Mouse (Mus musculus): ENCODE measurements at regions not wholly inside any gene's neighbourhood (a gene's known extent, or its start where the extent isn't known, plus 50 kb on each side); places are given as distances from the start of the nearest gene placed in this dataset.

GRCm38 (mm10) chr8:116837991-116838390 is 83.3 kb downstream of the Cmc2 start:
- ATAC-seq = no peak
- H3K9me3 ChIP-seq = no peaks in the 10 kb centered on the region
- no peaks in the 10 kb centered on the region for H3K4me1 ChIP-seq (replicated peaks)
- no peaks in the 10 kb centered on the region for H3K27me3 ChIP-seq (replicated peaks)
- no peak overlapping the region for H3K9ac ChIP-seq
- no peak overlapping the region for H3K4me3 ChIP-seq (replicated peaks)
- no peaks in the 10 kb centered on the region for H3K36me3 ChIP-seq
- 60% methylated on average over 2 of the region's 2 CpGs for WGBS
- no peak overlapping the region for H3K4me2 ChIP-seq (replicated peaks)
- H3K27ac ChIP-seq = no peak overlapping the region

GRCm38 (mm10) chr8:116832181-116832580 is 89.1 kb downstream of the Cmc2 start:
- Histone ChIP-seq H3K27me3 (replicated peaks) (no peaks in the 10 kb centered on the region), H3K4me3 (replicated peaks) (no peak overlapping the region), H3K9ac (no peak overlapping the region), H3K4me2 (replicated peaks) (no peak overlapping the region), H3K9me3 (no peaks in the 10 kb centered on the region), H3K36me3 (no peaks in the 10 kb centered on the region), H3K27ac (no peak overlapping the region), H3K4me1 (replicated peaks) (no peaks in the 10 kb centered on the region)
- 49% methylated on average over 2 of the region's 2 CpGs for WGBS
- ATAC-seq = peak; percentile 66

- no peak overlapping the region for H3K27ac ChIP-seq
- H3K4me2 ChIP-seq (replicated peaks) = no peak overlapping the region
- no peaks in the 10 kb centered on the region for H3K36me3 ChIP-seq
- no peak for ATAC-seq
- H3K9me3 ChIP-seq = no peaks in the 10 kb centered on the region
- 85% methylated on average over 3 of the region's 3 CpGs for WGBS
- H3K4me3 ChIP-seq (replicated peaks) = no peak overlapping the region
- H3K27me3 ChIP-seq (replicated peaks) = no peaks in the 10 kb centered on the region
- no peaks in the 10 kb centered on the region for H3K4me1 ChIP-seq (replicated peaks)
- H3K9ac ChIP-seq = no peak overlapping the region
Measured at GRCm38 (mm10) chr8:116829631-116830030, 91.6 kb downstream of the Cmc2 start.

GRCm38 (mm10) chr8:116828220-116828619 is 93.0 kb downstream of the Cmc2 start:
- 55% methylated on average over 8 of the region's 8 CpGs for WGBS
- Histone ChIP-seq H3K4me1 (replicated peaks) (no peaks in the 10 kb centered on the region), H3K9me3 (no peaks in the 10 kb centered on the region), H3K27me3 (replicated peaks) (no peaks in the 10 kb centered on the region), H3K4me3 (replicated peaks) (no peak overlapping the region), H3K27ac (no peak overlapping the region), H3K4me2 (replicated peaks) (no peak overlapping the region), H3K9ac (no peak overlapping the region), H3K36me3 (no peaks in the 10 kb centered on the region)
- no peak for ATAC-seq

GRCm38 (mm10) chr8:116827141-116827540 is 94.1 kb downstream of the Cmc2 start:
- ATAC-seq = no peak
- H3K4me2 ChIP-seq (replicated peaks) = no peak overlapping the region
- H3K4me3 ChIP-seq (replicated peaks) = no peak overlapping the region
- no peak overlapping the region for H3K9ac ChIP-seq
- no peaks in the 10 kb centered on the region for H3K27me3 ChIP-seq (replicated peaks)
- 99% methylated on average over 13 of the region's 13 CpGs for WGBS
- no peaks in the 10 kb centered on the region for H3K36me3 ChIP-seq
- H3K9me3 ChIP-seq = no peaks in the 10 kb centered on the region
- no peak overlapping the region for H3K27ac ChIP-seq
- H3K4me1 ChIP-seq (replicated peaks) = no peaks in the 10 kb centered on the region

- Histone ChIP-seq H3K27me3 (replicated peaks) (no peaks in the 10 kb centered on the region), H3K9me3 (no peaks in the 10 kb centered on the region), H3K27ac (peak overlapping the region; percentile 40; the same call in 1 of the 2 replicates), H3K9ac (no peak overlapping the region), H3K36me3 (no peaks in the 10 kb centered on the region), H3K4me2 (replicated peaks) (no peak overlapping the region), H3K4me1 (replicated peaks) (0 out of 2 replicates have a peak, but pooled peaks cover 3% of the 10 kb centered on the region), H3K4me3 (replicated peaks) (no peak overlapping the region)
- WGBS = 35% methylated on average over 10 of the region's 10 CpGs
- ATAC-seq = peak; percentile 34; the same call in 1 of the 2 replicates
Measured at GRCm38 (mm10) chr8:116814118-116814851, 81.5 kb upstream of the Cdyl2 start.

GRCm38 (mm10) chr8:116801313-116801712 is 68.5 kb upstream of the Cdyl2 start:
- no peak overlapping the region for H3K4me3 ChIP-seq (replicated peaks)
- H3K9ac ChIP-seq = no peak overlapping the region
- 95% methylated on average over 32 of the region's 32 CpGs for WGBS
- no peaks in the 10 kb centered on the region for H3K9me3 ChIP-seq
- no peaks in the 10 kb centered on the region for H3K27me3 ChIP-seq (replicated peaks)
- H3K4me1 ChIP-seq (replicated peaks) = no peaks in the 10 kb centered on the region
- no peak overlapping the region for H3K27ac ChIP-seq
- ATAC-seq = no peak
- no peaks in the 10 kb centered on the region for H3K36me3 ChIP-seq
- H3K4me2 ChIP-seq (replicated peaks) = no peak overlapping the region

GRCm38 (mm10) chr8:116800636-116801035 is 67.8 kb upstream of the Cdyl2 start:
- no peak for ATAC-seq
- H3K9ac ChIP-seq = no peak overlapping the region

GRCm38 (mm10) chr8:116798981-116799380 is 66.2 kb upstream of the Cdyl2 start:
- no peaks in the 10 kb centered on the region for H3K36me3 ChIP-seq
- H3K27ac ChIP-seq = no peak overlapping the region
- no peak for ATAC-seq
- WGBS = 89% methylated on average over 4 of the region's 4 CpGs
- no peak overlapping the region for H3K4me2 ChIP-seq (replicated peaks)
- H3K4me1 ChIP-seq (replicated peaks) = no peaks in the 10 kb centered on the region
- no peak overlapping the region for H3K4me3 ChIP-seq (replicated peaks)
- H3K9ac ChIP-seq = no peak overlapping the region
- H3K27me3 ChIP-seq (replicated peaks) = no peaks in the 10 kb centered on the region
- H3K9me3 ChIP-seq = no peaks in the 10 kb centered on the region

More at GRCm38 (mm10) chr8:116800636-116801035, 67.8 kb upstream of the Cdyl2 start:
- Histone ChIP-seq H3K9me3 (no peaks in the 10 kb centered on the region), H3K27me3 (replicated peaks) (no peaks in the 10 kb centered on the region), H3K36me3 (no peaks in the 10 kb centered on the region), H3K4me2 (replicated peaks) (no peak overlapping the region), H3K4me1 (replicated peaks) (no peaks in the 10 kb centered on the region), H3K4me3 (replicated peaks) (no peak overlapping the region), H3K27ac (no peak overlapping the region)
- WGBS = 87% methylated on average over 14 of the region's 14 CpGs

- no peak overlapping the region for H3K9ac ChIP-seq
- H3K27me3 ChIP-seq (replicated peaks) = no peaks in the 10 kb centered on the region
- WGBS = 87% methylated on average over 6 of the region's 6 CpGs
- no peaks in the 10 kb centered on the region for H3K4me1 ChIP-seq (replicated peaks)
- H3K4me3 ChIP-seq (replicated peaks) = no peak overlapping the region
- H3K36me3 ChIP-seq = no peaks in the 10 kb centered on the region
- no peak for ATAC-seq
- no peak overlapping the region for H3K27ac ChIP-seq
- no peaks in the 10 kb centered on the region for H3K9me3 ChIP-seq
- H3K4me2 ChIP-seq (replicated peaks) = no peak overlapping the region
Measured at GRCm38 (mm10) chr8:116795713-116796112, 62.9 kb upstream of the Cdyl2 start.

GRCm38 (mm10) chr8:116793107-116793506 is 60.3 kb upstream of the Cdyl2 start:
- H3K4me1 ChIP-seq (replicated peaks) = no peaks in the 10 kb centered on the region
- H3K36me3 ChIP-seq = no peaks in the 10 kb centered on the region
- H3K9ac ChIP-seq = no peak overlapping the region
- 40% methylated on average over 1 of the region's 1 CpGs for WGBS
- H3K27ac ChIP-seq = no peak overlapping the region
- H3K4me3 ChIP-seq (replicated peaks) = no peak overlapping the region
- H3K4me2 ChIP-seq (replicated peaks) = no peak overlapping the region
- no peaks in the 10 kb centered on the region for H3K9me3 ChIP-seq
- ATAC-seq = peak; percentile 97
- no peaks in the 10 kb centered on the region for H3K27me3 ChIP-seq (replicated peaks)

GRCm38 (mm10) chr8:116790294-116790693 is 57.5 kb upstream of the Cdyl2 start:
- no peaks in the 10 kb centered on the region for H3K9me3 ChIP-seq
- H3K27ac ChIP-seq = no peak overlapping the region
- ATAC-seq = no peak
- H3K4me2 ChIP-seq (replicated peaks) = no peak overlapping the region
- no peak overlapping the region for H3K4me3 ChIP-seq (replicated peaks)
- no peaks in the 10 kb centered on the region for H3K27me3 ChIP-seq (replicated peaks)
- no peaks in the 10 kb centered on the region for H3K36me3 ChIP-seq
- H3K9ac ChIP-seq = no peak overlapping the region
- H3K4me1 ChIP-seq (replicated peaks) = no peaks in the 10 kb centered on the region
- 82% methylated on average over 16 of the region's 16 CpGs for WGBS
